In the genomic region with DNA sequence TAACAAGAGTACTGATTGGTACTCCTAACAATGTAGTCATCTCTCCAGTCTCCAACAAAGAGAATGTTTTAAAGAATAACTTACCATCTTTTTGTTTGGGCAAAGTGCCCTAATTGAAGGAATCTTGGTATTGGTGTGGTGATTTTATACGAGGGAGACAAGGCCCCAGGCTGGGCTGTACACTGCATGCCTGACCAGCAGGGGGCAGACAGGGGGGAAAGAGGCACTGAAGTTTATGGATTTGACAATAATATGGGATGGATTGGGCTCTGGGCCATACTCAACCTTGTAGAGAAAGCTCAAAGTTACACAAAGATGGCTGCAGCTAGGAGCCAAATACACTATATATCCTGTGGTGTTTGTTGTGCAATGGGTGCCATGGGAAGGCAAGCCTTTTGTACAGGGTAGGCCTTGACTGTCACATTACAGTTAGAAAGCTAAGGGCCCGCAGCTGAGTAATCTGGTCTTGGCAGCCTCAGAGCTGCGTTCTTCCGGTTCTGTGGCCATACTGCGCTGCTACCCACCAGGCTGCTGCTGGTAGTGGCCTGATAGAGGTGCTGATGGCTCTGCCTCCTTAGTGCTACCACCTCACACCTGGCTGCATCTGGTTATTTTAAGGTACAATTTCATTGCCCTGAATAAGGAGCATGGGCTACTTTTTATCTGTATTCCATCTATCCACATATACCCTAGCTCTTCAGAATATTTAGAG, we compare ENCODE assay signal across 7 mouse cellular contexts. TPM values are rescaled to one million over a fixed set of nuclear protein-coding genes. Genes with fewer than 3 reads are reported as not detected.
A peak's percentile ranks its signal among the peaks of the same experiment; 100 is the strongest.
DNase-seq lines count a peak whose midpoint lies in the region; ATAC-seq and TF ChIP-seq lines count a peak whose summit lies in the region.

No protein-coding gene starts in this region.

- no peak for DNase-seq in testis, postnatal 14 days (ENCODE audit: low spot score)
- DNase-seq in adrenal gland, postnatal 25 days: peak; percentile 69
- peak; percentile 64 for DNase-seq in stomach, postnatal 0 days (ENCODE audit: low spot score)

- H3K27ac ChIP-seq in testis, adult 2 months (ENCODE audit: control insufficient read depth, insufficient read depth, low read depth, low read length): no peak overlapping the region
- H3K27ac ChIP-seq in forebrain, embryonic 13.5 days: 0 out of 2 replicates have a peak overlapping the region, but pooled peaks have one; percentile 16
- no peak overlapping the region for H3K27ac ChIP-seq in intestine, embryonic 16.5 days (ENCODE audit: low read length)
- no peak overlapping the region for H3K27ac ChIP-seq in stomach, postnatal 0 days (replicated peaks)

- no peaks in the 10 kb centered on the region for H3K27me3 ChIP-seq in testis, adult 2 months (ENCODE audit: control insufficient read depth, insufficient read depth, low read length)
- no peaks in the 10 kb centered on the region for H3K27me3 ChIP-seq in forebrain, embryonic 13.5 days
- H3K27me3 ChIP-seq in intestine, embryonic 16.5 days (replicated peaks; ENCODE audit: control insufficient read depth, insufficient read depth, low read length): no peaks in the 10 kb centered on the region
- H3K27me3 ChIP-seq in stomach, postnatal 0 days (ENCODE audit: control insufficient read depth, insufficient read depth, low read length): no peaks in the 10 kb centered on the region

- peak; percentile 54; the same call in 1 of the 2 replicates for TF ChIP-seq CTCF in testis, adult 2 months (IDR thresholded peaks at IDR 0.05; ENCODE audit: control insufficient read depth, insufficient read depth, insufficient replicate concordance, low read depth, low read length)
- peak; percentile 89 for TF ChIP-seq CTCF in stomach, postnatal 0 days (IDR thresholded peaks at IDR 0.05; ENCODE audit: low read depth)

- peaks cover 4% of the 10 kb centered on the region for H3K4me1 ChIP-seq in testis, adult 2 months (ENCODE audit: control insufficient read depth, insufficient read depth, low read length)
- H3K4me1 ChIP-seq in forebrain, embryonic 13.5 days: peaks cover 10% of the 10 kb centered on the region
- H3K4me1 ChIP-seq in intestine, embryonic 16.5 days (ENCODE audit: control insufficient read depth, insufficient read depth, low read length): peaks cover under 1% of the 10 kb centered on the region; the same call in 1 of the 2 replicates
- H3K4me1 ChIP-seq in stomach, postnatal 0 days (replicated peaks; ENCODE audit: control insufficient read depth, insufficient read depth): no peaks in the 10 kb centered on the region

- H3K9ac ChIP-seq in forebrain, embryonic 13.5 days: no peak overlapping the region
- H3K9ac ChIP-seq in intestine, embryonic 16.5 days (ENCODE audit: low read depth, low read length): no peak overlapping the region
- H3K9ac ChIP-seq in stomach, postnatal 0 days (ENCODE audit: low read length): no peak overlapping the region

- H3K4me2 ChIP-seq in forebrain, embryonic 13.5 days: no peak overlapping the region
- H3K4me2 ChIP-seq in intestine, embryonic 16.5 days (ENCODE audit: low read depth, low read length): no peak overlapping the region
- H3K4me2 ChIP-seq in stomach, postnatal 0 days (replicated peaks; ENCODE audit: low read depth): no peak overlapping the region

- TF ChIP-seq EP300 in stomach, postnatal 0 days (optimal IDR thresholded peaks at IDR 0.05): no peak

- 80% methylated on average over 5 of the region's 5 CpGs for WGBS in forebrain, embryonic 13.5 days
- 86% methylated on average over 5 of the region's 5 CpGs for WGBS in intestine, embryonic 16.5 days
- WGBS in stomach, postnatal 0 days: 79% methylated on average over 5 of the region's 5 CpGs

- H3K36me3 ChIP-seq in testis, adult 2 months (ENCODE audit: control insufficient read depth, insufficient read depth, low read length): peaks cover 2% of the 10 kb centered on the region
- peaks cover 27% of the 10 kb centered on the region for H3K36me3 ChIP-seq in forebrain, embryonic 13.5 days (ENCODE audit: poor library complexity, severe bottlenecking)
- H3K36me3 ChIP-seq in intestine, embryonic 16.5 days (ENCODE audit: control insufficient read depth, insufficient read depth, low read length): 0 out of 2 replicates have a peak, but pooled peaks cover 5% of the 10 kb centered on the region
- H3K36me3 ChIP-seq in stomach, postnatal 0 days (ENCODE audit: control insufficient read depth, insufficient read depth, low read length): no peaks in the 10 kb centered on the region; the same call in 1 of the 2 replicates

- peak; percentile 52 for ATAC-seq in forebrain, embryonic 13.5 days
- peak; percentile 71 for ATAC-seq in intestine, embryonic 16.5 days
- peak; percentile 85 for ATAC-seq in megakaryocyte progenitor cell, adult 5-6 weeks (replicated peaks; ENCODE audit: poor library complexity)
- ATAC-seq in stomach, postnatal 0 days (ENCODE audit: low FRiP score, low TSS enrichment): peak; percentile 60

- H3K9me3 ChIP-seq in forebrain, embryonic 13.5 days (replicated peaks): no peaks in the 10 kb centered on the region
- no peaks in the 10 kb centered on the region for H3K9me3 ChIP-seq in intestine, embryonic 16.5 days (ENCODE audit: control insufficient read depth, low read length)
- H3K9me3 ChIP-seq in stomach, postnatal 0 days (ENCODE audit: control insufficient read depth, low read length): no peaks in the 10 kb centered on the region

- H3K4me3 ChIP-seq in testis, adult 2 months (ENCODE audit: control insufficient read depth, low read depth, low read length): no peak overlapping the region
- H3K4me3 ChIP-seq in forebrain, embryonic 13.5 days: no peak overlapping the region
- no peak overlapping the region for H3K4me3 ChIP-seq in intestine, embryonic 16.5 days (ENCODE audit: low read length)
- H3K4me3 ChIP-seq in stomach, postnatal 0 days (ENCODE audit: low read depth, low read length): no peak overlapping the region

- TF ChIP-seq POLR2A in testis, adult 2 months (IDR thresholded peaks at IDR 0.05; ENCODE audit: control insufficient read depth, low read depth, low read length): no peak

RNA-seq across cellular contexts. Expression of a gene that starts 6.7 kb away (rescaled TPM):
- 29.3 and 33.4 TPM in 2 replicates for polyA plus RNA-seq in testis, adult 2 months (2012; rRNA removed)
- total RNA-seq in adrenal gland, postnatal 25 days (2021): 11.8 and 13.4 TPM in 2 replicates
- 21.7 and 23.2 TPM in 2 replicates for polyA plus RNA-seq in forebrain, embryonic 13.5 days (2015; fragmentation: Nextera tagmentation; extraction: Ambion mirVana)
- 11.5 and 11.8 TPM in 2 replicates for polyA plus RNA-seq in intestine, embryonic 16.5 days (2015; fragmentation: Nextera tagmentation; extraction: Ambion mirVana)
- 2.2 and 3.2 TPM in 2 replicates for total RNA-seq in megakaryocyte progenitor cell, adult 5-6 weeks (2015)
- 3.7 and 4.0 TPM in 2 replicates for total RNA-seq in megakaryocyte progenitor cell, adult 5-6 weeks (2017)
- polyA plus RNA-seq in stomach, postnatal 0 days (2015; fragmentation: Nextera tagmentation; extraction: Ambion mirVana): 8.5 and 9.8 TPM in 2 replicates
